Mouse (Mus musculus): ENCODE results near the gene 6430571L13Rik. TPM values are rescaled to one million over a fixed set of nuclear protein-coding genes. Genes with fewer than 3 reads are reported as not detected.
"Not testable (repeated sequence)": the region's sequence is repeated elsewhere in the genome, so short reads cannot be mapped to it uniquely, and the experiment has no call there.

Gene 6430571L13Rik
- 1.4 and 1.5 TPM in 2 replicates for total RNA-seq (2021)
- long read RNA-seq, transcript 6430571L13Rik-201 (6 exons, 2,599 nt) = major isoform, 11 of 13 reads
- long read RNA-seq, partial matches to known transcripts = 1 of 13 reads
- long read RNA-seq, other reads (novel, unspliced or antisense) = 1 of 13 reads

GRCm38 (mm10) chr9:107340267-107340859 lies at the start of gene 6430571L13Rik:
Gene 6430571L13Rik, plus strand, starts transcription at chr9:107340602.
- DNase-seq = peak; percentile 96

- DNase-seq = peak; percentile 80
These were observed 49.5 kb upstream of the 6430571L13Rik start for GRCm38 (mm10) chr9:107290897-107291296.

- peak; percentile 84 for DNase-seq
These were observed 46.2 kb upstream of the 6430571L13Rik start for GRCm38 (mm10) chr9:107294249-107294648.

GRCm38 (mm10) chr9:107295616-107296015 lies 44.8 kb upstream of the 6430571L13Rik start:
- no peak for DNase-seq

- DNase-seq = no peak
These were observed 44.6 kb upstream of the 6430571L13Rik start, which contains the start of gene Cish for GRCm38 (mm10) chr9:107296016-107296040. Gene Cish, plus strand, starts transcription at chr9:107296026.

GRCm38 (mm10) chr9:107296041-107296440 lies 44.4 kb upstream of the 6430571L13Rik start:
- no peak for DNase-seq

- DNase-seq = peak; percentile 90
These were observed 43.9 kb upstream of the 6430571L13Rik start for GRCm38 (mm10) chr9:107296501-107296965.

GRCm38 (mm10) chr9:107297059-107297458 lies 43.3 kb upstream of the 6430571L13Rik start:
- no peak for DNase-seq

- no peak for DNase-seq
These were observed 42.7 kb upstream of the 6430571L13Rik start for GRCm38 (mm10) chr9:107297658-107298057.

GRCm38 (mm10) chr9:107298059-107298780 lies 42.2 kb upstream of the 6430571L13Rik start:
- DNase-seq = no peak

- no peak for DNase-seq
These were observed 41.5 kb upstream of the 6430571L13Rik start for GRCm38 (mm10) chr9:107298876-107299275.

- DNase-seq = no peak
These were observed 40.6 kb upstream of the 6430571L13Rik start for GRCm38 (mm10) chr9:107299783-107300182.

GRCm38 (mm10) chr9:107300224-107300973 lies 40.0 kb upstream of the 6430571L13Rik start:
- DNase-seq = no peak

- DNase-seq = no peak
These were observed 38.7 kb upstream of the 6430571L13Rik start for GRCm38 (mm10) chr9:107301554-107302331.

GRCm38 (mm10) chr9:107302592-107302991 lies 37.8 kb upstream of the 6430571L13Rik start:
- no peak for DNase-seq

GRCm38 (mm10) chr9:107303121-107303820 lies 37.1 kb upstream of the 6430571L13Rik start:
- no peak for DNase-seq

- DNase-seq = no peak
These were observed 36.5 kb upstream of the 6430571L13Rik start for GRCm38 (mm10) chr9:107303900-107304299.

- DNase-seq = no peak
These were observed 36.0 kb upstream of the 6430571L13Rik start for GRCm38 (mm10) chr9:107304383-107304782.

- DNase-seq = no peak
These were observed 35.4 kb upstream of the 6430571L13Rik start for GRCm38 (mm10) chr9:107305012-107305411.

- no peak for DNase-seq
These were observed 34.5 kb upstream of the 6430571L13Rik start for GRCm38 (mm10) chr9:107305601-107306542.

GRCm38 (mm10) chr9:107306673-107307072 lies 33.7 kb upstream of the 6430571L13Rik start:
- DNase-seq = not testable (repeated sequence)

Data from adrenal gland, postnatal 25 days (tissue).